Mouse (Mus musculus) megakaryocyte-erythroid progenitor cell, adult 5 weeks (primary cell): ENCODE measurements around the gene Kdm5a. TPM values are rescaled to one million over a fixed set of nuclear protein-coding genes. Genes with fewer than 3 reads are reported as not detected.

Experiments used
- polyA plus RNA-seq: library from polyadenylated mRNA; stranded (reverse); fragments of >175 nt; gene quantifications from 2 replicates; pipeline ENCODE4 v1.2.3, GENCODE M21; 2012

Gene Kdm5a
- polyA plus RNA-seq = 18.1 and 25.7 TPM in 2 replicates

DNA sequence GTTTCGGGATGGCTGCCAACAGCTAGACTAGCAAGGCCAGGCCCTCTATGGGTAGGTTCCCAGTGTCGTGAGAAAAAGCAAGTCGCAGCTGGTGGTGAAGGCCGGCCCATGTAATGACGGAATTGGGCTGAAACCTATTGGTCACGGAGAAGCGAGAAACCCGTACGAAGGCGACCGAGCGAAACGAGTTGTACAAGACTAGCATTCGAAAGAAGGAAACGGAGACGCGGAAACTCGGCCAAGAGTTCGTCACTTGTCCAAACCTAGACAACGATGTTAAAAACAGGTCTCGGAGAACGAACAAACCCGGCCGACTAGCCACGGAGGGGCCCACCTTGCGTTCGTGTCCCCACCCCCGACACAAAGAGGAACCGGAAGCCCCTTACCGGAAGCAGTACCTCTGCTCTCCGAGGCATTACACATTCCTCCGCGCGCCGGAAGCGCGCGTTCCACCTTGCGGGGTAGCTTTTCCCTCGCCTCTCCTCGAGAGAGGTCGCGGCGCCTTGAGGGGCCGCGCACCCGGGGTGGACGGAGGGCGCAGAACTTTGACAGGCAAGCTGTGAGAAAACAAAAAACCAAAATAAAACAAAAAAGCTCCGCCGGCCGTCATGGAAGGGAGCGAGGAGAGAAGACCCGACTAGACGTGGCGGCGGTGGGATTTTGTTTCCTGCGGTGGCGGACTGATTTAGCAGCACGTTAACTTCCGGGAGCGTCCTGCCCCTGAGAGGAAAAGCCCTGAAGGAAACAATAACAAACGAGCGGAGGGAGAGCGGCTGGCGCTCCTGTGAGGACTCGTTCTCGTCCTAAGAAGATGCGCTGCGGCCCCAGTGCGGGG, at the start of gene Kdm5a, which contains the start of gene Ccdc77:
Gene Kdm5a (plus strand): TSS at position 437 of the 835 bp plus-strand sequence.
Gene Ccdc77 (minus strand): TSS at position 687 of the 835 bp plus-strand sequence.

GRCm38 (mm10) chr6:120463086-120463871, 99.4 kb downstream of the Kdm5a start, which contains the start of gene Il17ra:
Gene Il17ra, plus strand, starts transcription at chr6:120463247.

DNA sequence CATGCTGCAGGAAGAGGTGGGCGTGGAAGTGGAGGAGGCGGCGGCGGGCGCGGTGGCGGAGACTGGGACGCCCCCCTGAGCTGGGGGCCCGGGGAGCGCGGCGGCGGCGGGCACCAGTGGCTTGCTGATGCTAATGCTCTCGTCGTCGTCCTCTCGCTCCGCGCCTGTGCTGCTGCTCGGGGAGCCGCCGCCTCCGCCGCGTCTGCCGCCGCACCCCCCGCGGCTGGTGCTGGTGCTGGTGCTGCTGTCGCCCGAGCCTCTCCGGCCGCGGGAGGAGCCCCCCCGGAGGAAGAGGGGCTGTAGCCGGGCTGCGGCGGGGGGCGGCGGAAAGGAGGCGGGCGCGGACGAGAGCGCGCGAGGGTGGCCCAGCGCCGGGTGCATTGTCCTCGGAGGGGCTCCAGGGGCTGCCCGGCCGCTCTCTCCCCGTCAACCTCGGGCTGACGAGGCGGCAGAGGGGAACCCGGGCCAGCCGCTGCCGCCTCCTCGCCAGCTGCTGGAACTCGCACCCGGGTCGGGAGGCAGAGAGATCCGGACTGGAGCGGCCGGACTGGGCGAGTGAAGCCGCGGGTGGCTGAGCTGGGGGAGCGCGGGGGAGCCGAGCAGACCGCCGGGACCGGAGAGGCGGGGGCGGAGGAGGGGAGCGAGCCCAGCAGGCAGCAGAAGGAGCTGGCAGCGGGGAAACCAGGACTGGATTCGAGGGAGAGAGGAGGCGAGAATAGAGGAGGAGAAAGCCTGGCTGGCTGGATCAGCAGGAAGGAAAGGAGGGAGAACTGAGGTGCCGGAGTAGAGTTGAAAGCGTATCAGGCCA, 129.7 kb downstream of the Kdm5a start, which contains the start of gene Tmem121b:
Gene Tmem121b (minus strand): TSS at position 434 of the 808 bp plus-strand sequence.

Other genes with a start within 250 kb of the Kdm5a start
- gene D330020A13Rik, start 69.8 kb upstream of the Kdm5a start, polyA plus RNA-seq = 0.09 TPM in 1 of 2 replicates, not detected in the other
- 0.02 and 0.06 TPM in 2 replicates for gene B4galnt3, start 69.6 kb upstream of the Kdm5a start, polyA plus RNA-seq
- 2.9 and 4.2 TPM in 2 replicates for gene Ccdc77, start 250 bp downstream of the Kdm5a start, polyA plus RNA-seq
- 70.6 and 82.0 TPM in 2 replicates for gene Il17ra, start 99.1 kb downstream of the Kdm5a start, polyA plus RNA-seq
- gene Tmem121b, start 129.7 kb downstream of the Kdm5a start, polyA plus RNA-seq = 3.4 and 5.6 TPM in 2 replicates
- gene Hdhd5, start 167.2 kb downstream of the Kdm5a start, polyA plus RNA-seq = 6.3 and 7.3 TPM in 2 replicates